Mouse (Mus musculus): ENCODE measurements around the gene Actc1. TPM values are rescaled to one million over a fixed set of nuclear protein-coding genes. Genes with fewer than 3 reads are reported as not detected.
A peak's percentile ranks its signal among the peaks of the same experiment; 100 is the strongest.

The Actc1 gene
- polyA plus RNA-seq, 1 experiment from 2014 or later, result 70.7 TPM

DNA sequence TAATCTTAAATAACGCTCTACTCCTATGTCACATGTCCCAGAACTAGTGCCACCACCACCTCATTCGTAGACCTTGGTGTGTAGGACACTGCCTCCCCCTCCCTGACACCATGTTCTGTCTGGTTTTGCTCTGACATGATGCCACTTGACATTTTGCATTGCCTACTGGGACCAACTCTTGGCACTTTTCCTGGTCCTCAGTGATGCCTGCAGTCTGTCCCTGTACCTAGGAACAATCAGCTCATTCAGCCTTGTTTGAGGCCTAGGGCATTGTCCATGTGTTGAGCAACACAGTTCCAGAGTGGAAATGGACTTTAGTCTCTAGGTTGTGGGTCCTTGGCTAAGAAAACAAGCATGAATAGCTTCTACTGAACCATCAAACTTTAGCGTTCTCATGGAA lies 36.5 kb upstream of the Actc1 start:
- Histone ChIP-seq H3K4me3 (ENCODE audit: low read length) (no peak overlapping the region), H3K4me1 (ENCODE audit: insufficient read depth, low read length) (no peaks in the 10 kb centered on the region), H3K9ac (replicated peaks; ENCODE audit: low read length) (no peak overlapping the region), H3K4me2 (replicated peaks; ENCODE audit: low read depth, low read length) (no peak overlapping the region), H3K36me3 (ENCODE audit: insufficient read depth, low read length) (no peaks in the 10 kb centered on the region), H3K9me3 (ENCODE audit: low read length) (no peaks in the 10 kb centered on the region), H3K27me3 (ENCODE audit: insufficient read depth, low read length) (no peaks in the 10 kb centered on the region), H3K27ac (ENCODE audit: low read length) (no peak overlapping the region)
- no peak for ATAC-seq (ENCODE audit: low FRiP score, low TSS enrichment)
- 89% methylated on average over 3 of the region's 3 CpGs for WGBS

DNA sequence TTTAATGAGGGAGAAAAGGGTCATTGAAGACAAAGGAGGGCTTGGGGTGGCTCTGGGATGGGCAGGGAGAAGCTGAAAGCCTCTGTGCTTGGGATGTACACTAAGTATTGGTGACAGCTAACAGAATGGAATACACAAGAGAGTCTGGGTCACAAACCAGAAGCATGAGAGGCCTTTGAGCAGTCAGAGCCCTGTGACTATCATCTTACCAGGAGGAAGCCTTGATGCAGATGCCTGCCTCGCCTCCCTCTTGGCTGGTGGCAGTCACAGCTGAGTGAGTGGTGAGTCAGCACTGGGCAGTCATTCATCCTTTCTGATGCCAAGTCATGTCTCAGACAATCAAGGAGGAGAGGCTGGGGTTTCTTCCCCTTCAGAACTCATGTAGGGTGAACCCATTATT lies 33.9 kb upstream of the Actc1 start:
- H3K4me3 ChIP-seq (ENCODE audit: low read length), result no peak overlapping the region
- WGBS, result 21% methylated on average over 1 of the region's 1 CpGs
- no peaks in the 10 kb centered on the region for H3K27me3 ChIP-seq (ENCODE audit: insufficient read depth, low read length)
- H3K9ac ChIP-seq (replicated peaks; ENCODE audit: low read length), result no peak overlapping the region
- H3K9me3 ChIP-seq (ENCODE audit: low read length), result no peaks in the 10 kb centered on the region
- H3K4me1 ChIP-seq (ENCODE audit: insufficient read depth, low read length), result no peaks in the 10 kb centered on the region
- no peaks in the 10 kb centered on the region for H3K36me3 ChIP-seq (ENCODE audit: insufficient read depth, low read length)
- peak; percentile 51; the same call in 1 of the 2 replicates for ATAC-seq (ENCODE audit: low FRiP score, low TSS enrichment)
- H3K4me2 ChIP-seq (replicated peaks; ENCODE audit: low read depth, low read length), result no peak overlapping the region
- no peak overlapping the region for H3K27ac ChIP-seq (ENCODE audit: low read length)

DNA sequence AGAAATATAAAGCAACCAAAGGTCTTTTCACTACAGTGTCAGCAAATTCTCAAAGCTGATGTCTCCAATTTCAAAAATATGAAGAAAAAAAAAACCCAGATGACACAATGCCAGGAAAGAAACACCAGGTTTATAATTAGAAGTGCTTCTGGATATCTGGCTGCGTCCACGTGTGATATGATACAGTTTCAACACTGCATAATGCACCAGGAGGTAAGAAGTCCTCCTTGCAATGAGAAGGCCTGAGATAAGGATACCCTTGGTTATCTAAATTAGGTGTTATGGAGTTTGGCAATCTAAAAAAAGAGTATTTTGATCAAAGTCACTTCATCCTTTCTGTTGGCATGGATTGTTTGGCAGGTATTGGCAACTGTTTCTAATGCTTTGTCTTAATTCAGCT lies 18.5 kb upstream of the Actc1 start:
- H3K4me1 ChIP-seq (ENCODE audit: insufficient read depth, low read length), result no peaks in the 10 kb centered on the region
- no peak overlapping the region for H3K4me3 ChIP-seq (ENCODE audit: low read length)
- no peaks in the 10 kb centered on the region for H3K36me3 ChIP-seq (ENCODE audit: insufficient read depth, low read length)
- no peak overlapping the region for H3K9ac ChIP-seq (replicated peaks; ENCODE audit: low read length)
- H3K4me2 ChIP-seq (replicated peaks; ENCODE audit: low read depth, low read length), result no peak overlapping the region
- no peaks in the 10 kb centered on the region for H3K9me3 ChIP-seq (ENCODE audit: low read length)
- no peaks in the 10 kb centered on the region for H3K27me3 ChIP-seq (ENCODE audit: insufficient read depth, low read length)
- no peak for ATAC-seq (ENCODE audit: low FRiP score, low TSS enrichment)
- no peak overlapping the region for H3K27ac ChIP-seq (ENCODE audit: low read length)
- 85% methylated on average over 2 of the region's 2 CpGs for WGBS

DNA sequence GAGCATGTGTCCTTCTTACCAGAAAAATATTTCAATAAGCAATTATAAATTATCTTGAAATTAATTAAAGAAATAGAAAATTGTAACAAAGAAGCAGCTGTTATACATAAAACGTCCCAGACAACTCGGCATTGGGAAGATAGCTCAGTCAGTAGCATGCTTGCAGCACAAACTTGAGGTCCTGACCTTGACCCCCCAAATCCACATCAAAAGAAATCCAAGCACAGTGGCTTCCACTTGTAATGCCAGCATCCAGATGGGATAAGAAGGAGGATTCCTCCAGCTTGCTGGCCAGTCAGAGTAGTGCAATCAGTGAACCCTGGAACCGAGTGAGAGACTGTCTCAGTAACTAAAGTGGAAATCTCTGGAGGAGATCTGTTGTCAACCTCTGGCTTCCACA lies 12.9 kb upstream of the Actc1 start:
- no peaks in the 10 kb centered on the region for H3K4me1 ChIP-seq (ENCODE audit: insufficient read depth, low read length)
- no peak overlapping the region for H3K27ac ChIP-seq (ENCODE audit: low read length)
- WGBS, result 73% methylated on average over 3 of the region's 3 CpGs
- H3K36me3 ChIP-seq (ENCODE audit: insufficient read depth, low read length), result no peaks in the 10 kb centered on the region
- H3K4me2 ChIP-seq (replicated peaks; ENCODE audit: low read depth, low read length), result no peak overlapping the region
- no peak overlapping the region for H3K4me3 ChIP-seq (ENCODE audit: low read length)
- H3K9me3 ChIP-seq (ENCODE audit: low read length), result no peaks in the 10 kb centered on the region
- H3K27me3 ChIP-seq (ENCODE audit: insufficient read depth, low read length), result no peaks in the 10 kb centered on the region
- no peak for ATAC-seq (ENCODE audit: low FRiP score, low TSS enrichment)
- H3K9ac ChIP-seq (replicated peaks; ENCODE audit: low read length), result no peak overlapping the region

DNA sequence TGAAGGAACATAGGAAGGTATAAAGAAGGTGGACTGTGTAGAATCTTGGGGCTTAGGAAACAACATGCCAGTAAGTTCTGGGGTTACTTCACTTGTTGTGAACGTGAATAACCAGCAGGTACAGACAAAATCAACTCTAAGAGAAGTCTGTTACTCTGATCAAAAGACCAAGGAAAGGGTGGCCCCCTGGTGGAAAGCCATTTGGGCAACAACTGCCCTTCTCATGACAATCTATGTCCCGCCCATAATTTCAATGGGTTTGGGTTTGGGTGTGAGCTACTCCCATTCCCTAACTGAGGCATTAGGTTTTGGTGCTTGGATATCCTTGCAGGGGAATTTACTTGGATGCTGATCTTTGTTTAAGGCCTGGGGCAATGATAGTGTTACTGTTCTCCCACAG lies 10.7 kb upstream of the Actc1 start:
- Histone ChIP-seq H3K4me3 (ENCODE audit: low read length) (no peak overlapping the region), H3K27me3 (ENCODE audit: insufficient read depth, low read length) (no peaks in the 10 kb centered on the region), H3K27ac (ENCODE audit: low read length) (no peak overlapping the region), H3K4me2 (replicated peaks; ENCODE audit: low read depth, low read length) (no peak overlapping the region), H3K9ac (replicated peaks; ENCODE audit: low read length) (no peak overlapping the region), H3K9me3 (ENCODE audit: low read length) (no peaks in the 10 kb centered on the region), H3K4me1 (ENCODE audit: insufficient read depth, low read length) (no peaks in the 10 kb centered on the region), H3K36me3 (ENCODE audit: insufficient read depth, low read length) (no peaks in the 10 kb centered on the region)
- ATAC-seq (ENCODE audit: low FRiP score, low TSS enrichment), result no peak
- WGBS, result 57% methylated on average over 2 of the region's 2 CpGs

DNA sequence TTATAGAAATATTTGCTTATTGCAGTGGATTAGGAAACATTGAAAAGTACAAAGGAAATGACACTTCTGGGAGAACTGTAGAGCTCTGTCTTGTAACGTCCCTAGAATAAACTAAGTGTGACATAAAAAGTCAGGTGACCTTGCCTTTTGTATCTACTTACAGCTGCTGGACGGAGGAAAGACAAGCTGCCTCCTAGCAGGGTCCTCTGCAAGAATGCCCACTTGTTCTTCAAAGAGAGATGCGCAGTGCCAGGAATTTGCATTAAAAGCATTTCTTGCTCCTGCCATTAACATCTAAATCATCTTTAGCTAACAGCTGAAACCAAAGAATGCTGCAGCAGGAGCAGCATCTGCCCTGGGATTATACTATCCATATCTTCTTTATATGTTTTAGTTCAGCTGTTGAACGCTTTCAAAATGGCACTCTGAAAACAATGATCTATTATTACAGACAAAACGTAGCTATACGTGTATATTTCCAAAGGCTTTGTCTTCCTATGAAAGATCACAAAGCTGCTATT lies 6.8 kb upstream of the Actc1 start:
- Histone ChIP-seq H3K4me3 (ENCODE audit: low read length) (no peak overlapping the region), H3K9ac (replicated peaks; ENCODE audit: low read length) (no peak overlapping the region), H3K4me2 (replicated peaks; ENCODE audit: low read depth, low read length) (no peak overlapping the region), H3K36me3 (ENCODE audit: insufficient read depth, low read length) (no peaks in the 10 kb centered on the region), H3K27ac (ENCODE audit: low read length) (no peak overlapping the region), H3K9me3 (ENCODE audit: low read length) (no peaks in the 10 kb centered on the region), H3K27me3 (ENCODE audit: insufficient read depth, low read length) (no peaks in the 10 kb centered on the region), H3K4me1 (ENCODE audit: insufficient read depth, low read length) (no peaks in the 10 kb centered on the region)
- ATAC-seq (ENCODE audit: low FRiP score, low TSS enrichment), result no peak
- 49% methylated on average over 6 of the region's 6 CpGs for WGBS

DNA sequence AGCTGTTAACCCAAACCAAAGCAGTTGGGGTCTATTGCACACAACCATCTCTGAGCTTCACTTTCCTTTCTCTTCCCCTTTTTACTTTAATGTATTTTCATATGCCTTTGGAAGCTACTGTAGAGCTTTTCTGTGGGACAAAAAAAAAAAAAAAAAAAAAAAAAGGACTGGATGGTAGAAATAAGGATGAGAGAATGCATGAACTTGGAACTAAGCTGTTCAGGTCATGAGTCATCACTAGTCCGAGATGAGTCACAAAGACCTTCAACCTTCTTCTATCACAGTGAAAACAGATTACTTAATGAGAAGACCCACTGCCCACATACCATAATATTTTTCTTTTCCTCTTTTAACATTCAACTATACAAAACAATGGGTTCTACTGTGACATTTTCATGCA lies 6.3 kb upstream of the Actc1 start:
- Histone ChIP-seq H3K4me2 (replicated peaks; ENCODE audit: low read depth, low read length) (no peak overlapping the region), H3K27ac (ENCODE audit: low read length) (no peak overlapping the region), H3K4me3 (ENCODE audit: low read length) (no peak overlapping the region), H3K27me3 (ENCODE audit: insufficient read depth, low read length) (no peaks in the 10 kb centered on the region), H3K4me1 (ENCODE audit: insufficient read depth, low read length) (no peaks in the 10 kb centered on the region), H3K9ac (replicated peaks; ENCODE audit: low read length) (no peak overlapping the region), H3K36me3 (ENCODE audit: insufficient read depth, low read length) (no peaks in the 10 kb centered on the region), H3K9me3 (ENCODE audit: low read length) (no peaks in the 10 kb centered on the region)
- 52% methylated on average over 1 of the region's 1 CpGs for WGBS
- ATAC-seq (ENCODE audit: low FRiP score, low TSS enrichment), result no peak

DNA sequence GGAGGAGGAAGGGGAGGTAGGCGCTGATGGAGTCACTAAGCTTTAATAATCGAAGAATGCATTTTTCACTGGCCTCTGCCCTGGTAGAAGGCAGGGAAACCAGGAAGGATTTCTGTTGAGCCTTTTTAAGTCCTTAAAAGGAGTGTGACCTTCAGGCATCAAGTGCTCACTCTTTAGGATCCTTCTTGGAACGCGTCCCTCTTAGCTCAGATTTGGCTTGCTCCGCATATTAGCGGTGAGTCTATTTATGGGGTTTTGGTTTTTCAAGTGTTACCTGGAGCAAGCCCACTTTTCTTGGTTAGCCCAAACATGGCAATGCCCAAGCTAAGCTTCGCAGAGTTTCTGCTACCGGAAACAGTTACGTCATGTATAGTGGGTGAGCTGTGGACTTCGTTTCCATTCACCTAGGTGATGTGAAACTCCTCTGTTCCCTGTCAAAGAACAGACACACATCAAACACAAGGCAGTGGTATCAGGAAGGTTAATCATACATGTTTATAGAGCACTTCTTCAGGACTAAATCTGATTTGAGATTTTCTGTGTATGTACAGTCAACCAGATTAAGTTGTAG lies 5.0 kb upstream of the Actc1 start:
- WGBS, result 86% methylated on average over 10 of the region's 10 CpGs
- H3K9me3 ChIP-seq (ENCODE audit: low read length), result no peaks in the 10 kb centered on the region
- ATAC-seq (ENCODE audit: low FRiP score, low TSS enrichment), result no peak

DNA sequence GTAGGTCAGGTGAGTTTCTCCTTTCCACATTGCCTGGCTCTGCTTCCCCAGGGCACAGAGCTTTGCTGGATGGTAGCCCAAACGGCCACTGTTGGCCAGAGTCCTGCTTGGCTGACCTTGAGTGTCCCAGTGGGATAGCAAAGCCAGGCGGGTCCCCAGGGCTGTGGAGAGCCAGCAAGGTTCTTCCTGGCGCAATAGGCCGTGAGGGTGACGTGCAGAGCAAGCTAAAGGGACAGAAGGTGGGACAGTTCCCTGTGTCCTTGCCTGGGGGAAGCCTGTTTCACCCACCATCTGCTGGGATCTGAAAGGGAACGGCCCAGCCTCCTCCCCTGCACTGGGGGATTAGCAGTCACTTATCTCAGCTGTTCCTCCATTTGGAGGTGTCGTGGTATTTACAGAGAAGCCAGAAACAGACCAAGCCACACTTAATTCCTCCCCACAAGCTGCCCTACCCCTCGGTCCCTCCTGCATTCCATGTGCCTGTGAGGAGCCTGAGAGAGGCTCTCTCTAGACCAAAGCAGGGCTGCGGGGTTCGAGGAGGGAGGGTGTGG lies 4.0 kb upstream of the Actc1 start:
- Histone ChIP-seq H3K4me2 (replicated peaks; ENCODE audit: low read depth, low read length) (no peak overlapping the region), H3K4me1 (ENCODE audit: insufficient read depth, low read length) (no peaks in the 10 kb centered on the region), H3K36me3 (ENCODE audit: insufficient read depth, low read length) (no peaks in the 10 kb centered on the region), H3K27ac (ENCODE audit: low read length) (no peak overlapping the region), H3K9ac (replicated peaks; ENCODE audit: low read length) (no peak overlapping the region), H3K9me3 (ENCODE audit: low read length) (no peaks in the 10 kb centered on the region), H3K4me3 (ENCODE audit: low read length) (no peak overlapping the region), H3K27me3 (ENCODE audit: insufficient read depth, low read length) (no peaks in the 10 kb centered on the region)
- WGBS, result 22% methylated on average over 10 of the region's 10 CpGs
- 0 out of 2 replicates have a peak, but pooled peaks have one; percentile 49 for ATAC-seq (ENCODE audit: low FRiP score, low TSS enrichment)

More for the DNA sequence above, 5.0 kb upstream of the Actc1 start:
- Histone ChIP-seq H3K36me3 (ENCODE audit: insufficient read depth, low read length) (no peaks in the 10 kb centered on the region), H3K4me2 (replicated peaks; ENCODE audit: low read depth, low read length) (no peak overlapping the region), H3K27me3 (ENCODE audit: insufficient read depth, low read length) (no peaks in the 10 kb centered on the region), H3K9ac (replicated peaks; ENCODE audit: low read length) (no peak overlapping the region), H3K4me3 (ENCODE audit: low read length) (no peak overlapping the region), H3K27ac (ENCODE audit: low read length) (no peak overlapping the region), H3K4me1 (ENCODE audit: insufficient read depth, low read length) (no peaks in the 10 kb centered on the region)

DNA sequence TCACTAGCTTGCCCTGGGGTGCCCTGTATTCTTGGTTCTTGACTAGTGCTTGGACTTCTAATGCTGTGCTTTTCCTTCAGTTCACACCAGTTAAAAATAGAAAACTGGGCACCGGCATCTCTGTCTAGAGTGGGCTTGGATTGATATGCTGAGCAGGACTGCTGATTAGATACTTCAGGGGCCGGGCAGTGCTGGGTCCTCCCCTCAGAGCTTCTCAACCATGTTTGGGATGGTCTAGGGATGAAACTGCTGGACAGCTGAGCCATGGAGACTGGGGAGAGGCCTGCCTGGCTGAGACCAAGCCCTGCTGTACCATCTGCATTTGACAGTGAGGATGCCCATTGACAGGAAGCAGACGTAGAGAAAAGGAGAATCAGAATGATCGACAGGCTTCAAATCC lies 781 bp upstream of the Actc1 start:
- Histone ChIP-seq H3K36me3 (ENCODE audit: insufficient read depth, low read length) (no peaks in the 10 kb centered on the region), H3K27ac (ENCODE audit: low read length) (no peak overlapping the region), H3K4me2 (replicated peaks; ENCODE audit: low read depth, low read length) (no peak overlapping the region), H3K9ac (replicated peaks; ENCODE audit: low read length) (no peak overlapping the region), H3K9me3 (ENCODE audit: low read length) (no peaks in the 10 kb centered on the region), H3K4me1 (ENCODE audit: insufficient read depth, low read length) (no peaks in the 10 kb centered on the region), H3K4me3 (ENCODE audit: low read length) (no peak overlapping the region), H3K27me3 (ENCODE audit: insufficient read depth, low read length) (no peaks in the 10 kb centered on the region)
- ATAC-seq (ENCODE audit: low FRiP score, low TSS enrichment), result no peak
- WGBS, result 84% methylated on average over 4 of the region's 4 CpGs
